Mouse (Mus musculus): Measurements from ENCODE around the gene Acrbp. TPM values are rescaled to one million over a fixed set of nuclear protein-coding genes. Genes with fewer than 3 reads are reported as not detected.
A peak's percentile ranks its signal among the peaks of the same experiment; 100 is the strongest.
"Not testable (repeated sequence)": the region's sequence is repeated elsewhere in the genome, so short reads cannot be mapped to it uniquely, and the experiment has no call there.

The Acrbp gene
- polyA plus RNA-seq (2014; fragmentation: Nextera tagmentation; extraction: Ambion mirVana): 11.4 and 13.4 TPM in 2 replicates

- ATAC-seq (replicated peaks; ENCODE audit: low FRiP score, low TSS enrichment, low read depth): no peak
- 34% methylated on average over 20 of the region's 20 CpGs for WGBS
- no peak within 1 kb of the TSS for H3K27ac ChIP-seq (ENCODE audit: low read depth)
- no peak for DNase-seq (ENCODE audit: low spot score)
- no peaks in the 10 kb centered on the region for H3K27me3 ChIP-seq (replicated peaks; ENCODE audit: control insufficient read depth, insufficient read depth, low read length)
- no peak within 1 kb of the TSS for H3K4me3 ChIP-seq (ENCODE audit: low read depth, low read length)
- H3K4me2 ChIP-seq (ENCODE audit: low read length): no peak within 1 kb of the TSS
- no peaks in the 10 kb centered on the region for H3K9me3 ChIP-seq (ENCODE audit: control insufficient read depth, low read length)
- H3K9ac ChIP-seq (ENCODE audit: low read length): no peak within 1 kb of the TSS
- H3K36me3 ChIP-seq (ENCODE audit: control insufficient read depth, insufficient read depth, low read length): peaks cover 81% of the 10 kb centered on the region
- no peaks in the 10 kb centered on the region for H3K4me1 ChIP-seq (replicated peaks; ENCODE audit: control insufficient read depth, insufficient read depth, low read length)
Measured at GRCm38 (mm10) chr6:125049678-125050077, at the start of gene Acrbp. Gene Acrbp (plus strand): TSS chr6:125049689.

GRCm38 (mm10) chr6:125003706-125004105, 45.8 kb upstream of the Acrbp start:
- no peaks in the 10 kb centered on the region for H3K9me3 ChIP-seq (ENCODE audit: control insufficient read depth, low read length)
- WGBS: 38% methylated on average over 3 of the region's 3 CpGs
- H3K27me3 ChIP-seq (replicated peaks; ENCODE audit: control insufficient read depth, insufficient read depth, low read length): peaks cover 33% of the 10 kb centered on the region
- no peak for DNase-seq (ENCODE audit: low spot score)
- ATAC-seq (replicated peaks; ENCODE audit: low FRiP score, low TSS enrichment, low read depth): no peak
- no peak overlapping the region for H3K4me3 ChIP-seq (ENCODE audit: low read depth, low read length)
- H3K27ac ChIP-seq (ENCODE audit: low read depth): no peak overlapping the region
- H3K9ac ChIP-seq (ENCODE audit: low read length): no peak overlapping the region
- peaks cover 3% of the 10 kb centered on the region; the same call in 1 of the 2 replicates for H3K4me1 ChIP-seq (replicated peaks; ENCODE audit: control insufficient read depth, insufficient read depth, low read length)
- no peak overlapping the region for H3K4me2 ChIP-seq (ENCODE audit: low read length)
- no peaks in the 10 kb centered on the region for H3K36me3 ChIP-seq (ENCODE audit: control insufficient read depth, insufficient read depth, low read length)

DNA sequence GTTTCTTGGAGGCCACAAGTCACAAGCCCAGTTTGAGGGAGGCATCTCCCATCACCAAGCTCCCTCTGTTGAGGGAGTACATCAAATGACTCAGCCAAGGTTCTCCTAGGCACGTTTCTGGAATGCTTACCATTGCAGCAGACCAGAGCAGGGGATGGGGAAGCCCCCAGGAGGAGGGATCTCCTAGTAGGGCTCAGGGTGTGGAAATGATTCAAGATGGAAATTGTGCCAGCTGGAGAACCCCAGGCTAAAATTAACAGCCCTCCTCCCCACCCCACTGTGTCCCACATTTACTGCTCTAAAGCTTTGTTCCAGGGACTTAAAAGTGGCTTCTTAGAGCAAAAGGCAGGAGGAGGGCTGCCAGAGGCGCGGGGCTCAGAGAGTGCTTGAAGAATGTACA, 44.4 kb upstream of the Acrbp start:
- Histone ChIP-seq H3K27me3 (replicated peaks; ENCODE audit: control insufficient read depth, insufficient read depth, low read length) (peaks cover 20% of the 10 kb centered on the region), H3K4me1 (replicated peaks; ENCODE audit: control insufficient read depth, insufficient read depth, low read length) (0 out of 2 replicates have a peak, but pooled peaks cover 3% of the 10 kb centered on the region), H3K36me3 (ENCODE audit: control insufficient read depth, insufficient read depth, low read length) (no peaks in the 10 kb centered on the region), H3K9ac (ENCODE audit: low read length) (no peak overlapping the region), H3K27ac (ENCODE audit: low read depth) (no peak overlapping the region), H3K4me3 (ENCODE audit: low read depth, low read length) (no peak overlapping the region), H3K4me2 (ENCODE audit: low read length) (no peak overlapping the region), H3K9me3 (ENCODE audit: control insufficient read depth, low read length) (no peaks in the 10 kb centered on the region)
- WGBS: 34% methylated on average over 3 of the region's 3 CpGs
- ATAC-seq (replicated peaks; ENCODE audit: low FRiP score, low TSS enrichment, low read depth) (no peak), DNase-seq (ENCODE audit: low spot score) (no peak)

GRCm38 (mm10) chr6:125008060-125008459, 41.4 kb upstream of the Acrbp start:
- Histone ChIP-seq H3K27me3 (replicated peaks; ENCODE audit: control insufficient read depth, insufficient read depth, low read length) (no peaks in the 10 kb centered on the region), H3K27ac (ENCODE audit: low read depth) (peak overlapping the region; percentile 98), H3K4me1 (replicated peaks; ENCODE audit: control insufficient read depth, insufficient read depth, low read length) (peaks cover 13% of the 10 kb centered on the region; the same call in 1 of the 2 replicates), H3K4me2 (ENCODE audit: low read length) (peak overlapping the region; percentile 64), H3K36me3 (ENCODE audit: control insufficient read depth, insufficient read depth, low read length) (peaks cover 22% of the 10 kb centered on the region), H3K4me3 (ENCODE audit: low read depth, low read length) (peak overlapping the region; percentile 76), H3K9ac (ENCODE audit: low read length) (peak overlapping the region; percentile 57), H3K9me3 (ENCODE audit: control insufficient read depth, low read length) (no peaks in the 10 kb centered on the region)
- ATAC-seq (replicated peaks; ENCODE audit: low FRiP score, low TSS enrichment, low read depth): no peak
- DNase-seq (ENCODE audit: low spot score): no peak
- WGBS: 41% methylated on average over 13 of the region's 13 CpGs

DNA sequence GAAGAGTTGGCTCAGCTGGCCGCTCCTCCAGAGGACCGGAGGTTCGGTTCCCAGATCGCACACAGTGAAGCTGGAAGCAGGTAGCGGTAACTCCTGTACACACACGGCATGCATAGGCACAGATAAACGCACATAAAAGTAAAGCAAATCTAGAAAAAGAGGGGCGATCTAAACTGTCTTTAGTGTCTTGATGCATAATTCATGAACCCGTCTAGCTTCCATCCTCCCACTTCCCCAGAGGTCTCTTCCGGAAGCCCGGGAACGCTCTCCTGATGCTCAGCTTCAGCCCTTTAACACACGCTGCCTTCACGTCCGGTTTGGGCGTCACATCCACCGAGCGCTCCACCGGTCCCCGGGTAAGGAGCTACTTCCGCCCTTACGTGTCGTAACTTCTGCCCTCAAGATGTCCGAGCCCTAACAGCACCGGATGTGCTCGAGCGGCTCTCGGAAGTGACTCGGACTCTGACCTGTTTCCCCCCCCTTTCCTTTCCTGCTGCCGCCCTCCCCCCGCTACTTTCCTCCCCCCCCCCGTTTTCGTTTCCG, 40.8 kb upstream of the Acrbp start:
- H3K27ac ChIP-seq (ENCODE audit: low read depth): peak overlapping the region; percentile 98
- no peaks in the 10 kb centered on the region for H3K27me3 ChIP-seq (replicated peaks; ENCODE audit: control insufficient read depth, insufficient read depth, low read length)
- peak overlapping the region; percentile 95 for H3K9ac ChIP-seq (ENCODE audit: low read length)
- WGBS: under 1% methylated on average over 33 of the region's 34 CpGs
- H3K4me2 ChIP-seq (ENCODE audit: low read length): peak overlapping the region; percentile 64
- H3K9me3 ChIP-seq (ENCODE audit: control insufficient read depth, low read length): no peaks in the 10 kb centered on the region
- H3K36me3 ChIP-seq (ENCODE audit: control insufficient read depth, insufficient read depth, low read length): peaks cover 27% of the 10 kb centered on the region
- ATAC-seq (replicated peaks; ENCODE audit: low FRiP score, low TSS enrichment, low read depth) (peak; percentile 97), DNase-seq (ENCODE audit: low spot score) (no peak)
- peaks cover 13% of the 10 kb centered on the region; the same call in 1 of the 2 replicates for H3K4me1 ChIP-seq (replicated peaks; ENCODE audit: control insufficient read depth, insufficient read depth, low read length)
- H3K4me3 ChIP-seq (ENCODE audit: low read depth, low read length): peak overlapping the region; percentile 76

DNA sequence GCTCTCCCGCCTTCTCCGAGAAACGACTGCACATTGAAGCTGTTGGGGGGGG, 40.5 kb upstream of the Acrbp start, which contains the start of gene Zfp384:
Gene Zfp384 (plus strand): TSS at position 17 of the 52 bp plus-strand sequence.
- H3K9me3 ChIP-seq (ENCODE audit: control insufficient read depth, low read length): no peaks in the 10 kb centered on the region
- peak within 1 kb of the TSS; percentile 76 for H3K4me3 ChIP-seq (ENCODE audit: low read depth, low read length)
- DNase-seq (ENCODE audit: low spot score) (no peak), ATAC-seq (replicated peaks; ENCODE audit: low FRiP score, low TSS enrichment, low read depth) (no peak)
- no peaks in the 10 kb centered on the region for H3K27me3 ChIP-seq (replicated peaks; ENCODE audit: control insufficient read depth, insufficient read depth, low read length)
- peaks cover 30% of the 10 kb centered on the region for H3K36me3 ChIP-seq (ENCODE audit: control insufficient read depth, insufficient read depth, low read length)
- WGBS: 0% methylated on average over 3 of the region's 3 CpGs
- H3K4me2 ChIP-seq (ENCODE audit: low read length): peak within 1 kb of the TSS; percentile 64
- peak within 1 kb of the TSS; percentile 95 for H3K9ac ChIP-seq (ENCODE audit: low read length)
- peaks cover 10% of the 10 kb centered on the region; the same call in 1 of the 2 replicates for H3K4me1 ChIP-seq (replicated peaks; ENCODE audit: control insufficient read depth, insufficient read depth, low read length)
- peak within 1 kb of the TSS; percentile 98 for H3K27ac ChIP-seq (ENCODE audit: low read depth)

DNA sequence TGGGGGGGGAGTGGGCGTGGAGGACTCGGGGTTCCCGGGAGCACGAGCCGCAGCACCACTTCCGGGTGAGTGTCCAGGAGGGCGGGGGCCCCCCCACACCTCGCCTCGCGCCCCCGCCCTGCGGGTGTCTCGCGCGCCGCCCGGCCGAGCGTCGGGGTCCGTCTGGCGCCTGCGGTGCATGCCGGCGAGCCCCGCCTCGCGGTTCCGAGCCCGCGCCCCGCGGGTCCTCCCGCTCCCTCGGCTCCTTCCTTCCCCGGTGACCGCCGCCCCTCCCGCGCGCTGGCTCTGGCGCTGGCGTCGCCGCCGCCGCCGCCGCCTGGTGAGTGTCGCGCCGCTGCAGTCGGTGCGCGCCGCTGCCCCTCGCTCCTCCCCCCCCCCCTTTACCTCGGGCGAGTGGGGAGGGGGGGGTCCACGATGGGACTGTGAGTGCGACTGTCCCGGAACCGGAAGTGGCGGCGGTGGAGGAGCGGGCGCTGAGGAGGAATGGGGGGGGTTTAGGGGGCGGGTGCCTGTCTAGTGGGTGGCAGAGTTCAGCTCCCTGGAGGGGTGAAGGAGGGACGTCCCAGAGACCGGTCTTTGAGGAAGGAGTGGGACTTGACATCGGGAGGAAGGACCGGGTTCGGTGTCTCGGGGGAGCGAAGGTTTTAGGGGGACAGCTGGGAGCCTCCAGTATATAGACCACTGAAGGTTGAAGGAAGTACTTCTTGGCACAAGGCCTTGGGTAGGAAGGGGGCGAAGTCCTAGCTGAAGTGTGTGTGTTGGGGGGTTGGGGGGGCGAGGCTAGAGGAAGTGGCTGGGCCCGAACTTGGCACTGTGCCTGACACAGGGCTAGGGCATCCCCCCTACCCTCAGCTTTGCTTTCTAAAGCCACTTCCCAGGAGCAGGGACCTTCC, 40.1 kb upstream of the Acrbp start:
- H3K4me1 ChIP-seq (replicated peaks; ENCODE audit: control insufficient read depth, insufficient read depth, low read length): peaks cover 10% of the 10 kb centered on the region; the same call in 1 of the 2 replicates
- no peaks in the 10 kb centered on the region for H3K27me3 ChIP-seq (replicated peaks; ENCODE audit: control insufficient read depth, insufficient read depth, low read length)
- peak overlapping the region; percentile 64 for H3K4me2 ChIP-seq (ENCODE audit: low read length)
- H3K36me3 ChIP-seq (ENCODE audit: control insufficient read depth, insufficient read depth, low read length): peaks cover 35% of the 10 kb centered on the region
- peak overlapping the region; percentile 95 for H3K9ac ChIP-seq (ENCODE audit: low read length)
- H3K4me3 ChIP-seq (ENCODE audit: low read depth, low read length): peak overlapping the region; percentile 76
- ATAC-seq (replicated peaks; ENCODE audit: low FRiP score, low TSS enrichment, low read depth): peak; percentile 87
- WGBS: 1% methylated on average over 54 of the region's 78 CpGs
- peak; percentile 91 for DNase-seq (ENCODE audit: low spot score)
- peak overlapping the region; percentile 98 for H3K27ac ChIP-seq (ENCODE audit: low read depth)
- H3K9me3 ChIP-seq (ENCODE audit: control insufficient read depth, low read length): no peaks in the 10 kb centered on the region

DNA sequence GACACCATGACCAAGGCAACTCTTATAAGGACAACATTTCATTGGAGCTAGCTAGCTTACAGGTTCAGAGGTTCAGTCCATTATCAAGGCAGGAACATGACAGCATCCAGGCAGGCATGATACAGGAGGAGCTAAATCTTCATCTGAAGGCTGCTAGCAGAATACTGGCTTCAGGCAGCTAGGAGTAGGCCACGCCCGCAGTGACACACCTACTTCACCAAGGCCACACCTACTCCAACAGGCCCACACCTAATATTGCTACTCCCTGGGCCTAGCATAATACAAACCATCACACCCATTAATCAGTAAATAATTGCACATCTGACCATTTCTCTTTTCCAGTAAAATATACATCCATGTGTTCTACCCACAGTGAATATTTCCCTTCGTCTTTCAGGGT, 31.8 kb upstream of the Acrbp start:
- Histone ChIP-seq H3K9me3 (ENCODE audit: control insufficient read depth, low read length) (no peaks in the 10 kb centered on the region), H3K27ac (ENCODE audit: low read depth) (no peak overlapping the region), H3K4me1 (replicated peaks; ENCODE audit: control insufficient read depth, insufficient read depth, low read length) (no peaks in the 10 kb centered on the region), H3K4me2 (ENCODE audit: low read length) (no peak overlapping the region), H3K9ac (ENCODE audit: low read length) (no peak overlapping the region), H3K4me3 (ENCODE audit: low read depth, low read length) (no peak overlapping the region), H3K27me3 (replicated peaks; ENCODE audit: control insufficient read depth, insufficient read depth, low read length) (no peaks in the 10 kb centered on the region), H3K36me3 (ENCODE audit: control insufficient read depth, insufficient read depth, low read length) (peaks cover 77% of the 10 kb centered on the region)
- DNase-seq (ENCODE audit: low spot score) (no peak), ATAC-seq (replicated peaks; ENCODE audit: low FRiP score, low TSS enrichment, low read depth) (no peak)
- 93% methylated on average over 3 of the region's 3 CpGs for WGBS

GRCm38 (mm10) chr6:125030532-125030931, 19.0 kb upstream of the Acrbp start:
- DNase-seq (ENCODE audit: low spot score) (peak; percentile 87), ATAC-seq (replicated peaks; ENCODE audit: low FRiP score, low TSS enrichment, low read depth) (0 out of 2 replicates have a peak, but pooled peaks have one; percentile 57)
- not testable (repeated sequence) for H3K27me3 ChIP-seq (replicated peaks; ENCODE audit: control insufficient read depth, insufficient read depth, low read length); H3K4me2 ChIP-seq (ENCODE audit: low read length); H3K27ac ChIP-seq (ENCODE audit: low read depth); H3K9me3 ChIP-seq (ENCODE audit: control insufficient read depth, low read length); H3K4me3 ChIP-seq (ENCODE audit: low read depth, low read length); H3K4me1 ChIP-seq (replicated peaks; ENCODE audit: control insufficient read depth, insufficient read depth, low read length); H3K9ac ChIP-seq (ENCODE audit: low read length)
- 22% methylated on average over 6 of the region's 9 CpGs for WGBS
- peaks cover 80% of the 10 kb centered on the region for H3K36me3 ChIP-seq (ENCODE audit: control insufficient read depth, insufficient read depth, low read length)
